Mouse (Mus musculus) stomach, postnatal 0 days (tissue): ENCODE data around the gene Esyt1.

ENCODE experiments used
- CTCF ChIP-seq: IDR thresholded peaks from 2 replicates; pipeline ENCODE4 v1.5.1; 2016; ENCODE audit warnings: antibody characterized with exemption, low read depth, mild to moderate bottlenecking, moderate library complexity
- EP300 ChIP-seq: optimal IDR thresholded peaks from 2 replicates; pipeline ENCODE3; 2016; ENCODE audit warnings: antibody characterized with exemption

GRCm38 (mm10) chr10:128511761-128512160 lies 13.9 kb downstream of the Esyt1 start:
- TF ChIP-seq EP300, result no peak
- TF ChIP-seq CTCF, result no peak
